Mouse (Mus musculus) right cerebral cortex, adult 2 months (tissue): ENCODE results near the gene Klk12.

Experiments used
- DNase-seq, 2 experiments: peaks; one replicate each; pipeline ENCODE4 v3.0.0; 2021 to 2022; ENCODE audit warnings: low spot score in 2 of 2

Gene Klk12

GRCm38 (mm10) chr7:43796355-43796754, 27.7 kb downstream of the Klk12 start:
- no peak for DNase-seq

DNA sequence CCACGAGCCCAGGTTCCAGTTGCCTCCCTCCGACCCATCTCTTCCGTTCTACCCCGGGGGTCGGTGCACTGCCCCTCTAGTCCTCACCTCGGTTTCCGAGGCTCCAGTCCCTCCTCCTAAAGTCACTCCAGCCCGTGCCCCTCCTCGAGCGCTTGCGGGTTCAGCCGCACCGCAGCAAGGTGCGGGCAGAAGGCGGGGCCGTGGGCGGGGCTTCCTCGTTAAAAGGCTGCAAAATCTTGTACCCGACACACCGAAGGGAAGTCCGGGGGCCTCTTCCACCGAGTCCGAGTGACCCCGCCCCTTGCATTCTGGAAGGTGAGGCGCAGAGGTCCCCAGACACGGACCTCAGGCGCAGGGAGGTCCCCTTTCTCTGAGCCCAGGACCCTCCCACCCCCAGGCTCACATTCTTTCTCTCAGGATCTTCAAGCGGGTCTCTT, 28.7 kb downstream of the Klk12 start, which contains the start of gene Klk8:
Gene Klk8 (plus strand): TSS at position 245 of the 437 bp plus-strand sequence.
- DNase-seq, result no peak

GRCm38 (mm10) chr7:43797844-43798462, 29.3 kb downstream of the Klk12 start:
- DNase-seq, result no peak

GRCm38 (mm10) chr7:43799876-43800275, 31.2 kb downstream of the Klk12 start:
- no peak for DNase-seq

- DNase-seq, result no peak
Measured at GRCm38 (mm10) chr7:43810994-43811393, 42.3 kb downstream of the Klk12 start, which contains the start of gene Klk7. Gene Klk7, plus strand, starts transcription at chr7:43811294.

DNA sequence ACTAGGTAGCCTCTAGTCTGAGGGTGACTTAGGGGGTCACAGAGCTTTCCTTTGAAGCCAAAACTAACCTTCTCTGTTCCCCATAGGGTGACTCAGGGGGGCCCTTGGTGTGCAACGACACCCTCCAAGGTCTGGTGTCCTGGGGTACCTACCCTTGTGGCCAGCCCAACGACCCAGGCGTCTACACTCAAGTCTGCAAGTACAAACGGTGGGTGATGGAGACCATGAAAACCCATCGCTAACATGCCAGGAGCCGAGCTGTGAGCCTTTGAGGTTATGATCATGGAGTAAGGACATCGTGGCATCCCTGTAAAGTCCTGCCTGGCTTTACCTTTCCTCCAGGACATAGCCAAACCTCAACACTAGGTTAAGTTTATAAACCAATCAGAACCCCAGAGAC, 46.5 kb downstream of the Klk12 start:
- no peak for DNase-seq

DNA sequence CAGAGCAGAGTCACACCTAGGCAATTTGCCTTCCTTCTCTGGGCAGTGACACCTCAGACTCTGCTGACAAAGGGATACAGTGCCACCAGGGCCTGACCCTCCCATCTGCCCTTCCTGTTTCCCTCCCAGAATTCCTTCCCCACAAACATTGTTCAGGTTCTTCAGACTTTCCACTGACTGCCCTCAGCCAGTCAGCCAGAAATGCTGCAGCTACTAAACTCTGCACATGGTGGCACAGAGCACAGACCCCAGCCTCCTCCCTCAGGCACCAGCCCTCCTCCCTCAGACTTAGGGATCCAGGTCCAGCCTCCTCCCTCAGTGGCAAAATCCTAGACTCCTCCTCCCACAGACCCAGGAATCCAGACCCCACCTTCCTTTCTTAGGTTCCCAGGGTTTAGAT, 48.0 kb downstream of the Klk12 start:
- no peak for DNase-seq

DNA sequence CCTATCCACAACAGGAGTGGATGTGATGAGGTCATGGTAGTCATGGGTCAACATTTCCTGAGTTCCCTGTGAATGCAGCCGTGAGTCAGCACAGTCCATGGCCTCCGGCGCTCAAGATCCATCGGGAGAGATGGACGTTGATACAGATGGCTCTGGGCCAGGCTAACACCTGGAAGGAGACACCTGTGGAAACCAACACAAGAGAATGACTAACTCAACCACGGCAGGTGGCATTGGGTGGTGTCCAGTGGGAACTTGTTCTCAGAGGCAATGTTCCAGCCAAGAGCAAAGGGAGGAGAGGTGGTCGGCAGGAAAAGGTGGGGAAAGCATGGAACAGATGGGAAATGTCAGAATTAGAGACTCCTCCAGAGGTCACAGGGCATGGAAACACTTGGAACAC, 52.9 kb downstream of the Klk12 start:
- no peak for DNase-seq
